Mouse (Mus musculus) embryonic facial prominence, embryonic 13.5 days (tissue): ENCODE data around the gene Kdm1a. TPM values are rescaled to one million over a fixed set of nuclear protein-coding genes. Genes with fewer than 3 reads are reported as not detected.

Experiments
- ATAC-seq: fragments of 200-750 bp; cut with Nextera tagmentation; 2 replicates; pipeline ENCODE4 v1.8.0; 2017; ENCODE audit warnings: low read depth; ENCODE audit not compliant: insufficient number of reproducible peaks, insufficient read depth, low FRiP score, low TSS enrichment
- H3K27ac ChIP-seq: fragments of 300-500 bp; sonication (generic); 2 replicates; pipeline ENCODE4 v1.5.1; 2015; ENCODE audit warnings: moderate library complexity, mild to moderate bottlenecking, inconsistent platforms
- H3K27me3 ChIP-seq: fragments of 300-500 bp; sonication (generic); 2 replicates; pipeline ENCODE4 v1.6.1; 2015; ENCODE audit warnings: mild to moderate bottlenecking, inconsistent platforms
- H3K36me3 ChIP-seq: fragments of 300-500 bp; sonication (generic); 2 replicates; pipeline ENCODE4 v1.6.1; 2015; ENCODE audit warnings: mild to moderate bottlenecking, inconsistent platforms
- H3K4me1 ChIP-seq: fragments of 300-500 bp; sonication (generic); 2 replicates; pipeline ENCODE4 v1.6.1; 2015; ENCODE audit warnings: inconsistent platforms
- H3K4me2 ChIP-seq: fragments of 300-500 bp; sonication (generic); 2 replicates; pipeline ENCODE4 v1.6.1; 2015; ENCODE audit warnings: moderate library complexity, mild to moderate bottlenecking, inconsistent platforms
- H3K4me3 ChIP-seq: fragments of 300-500 bp; sonication (generic); 2 replicates; pipeline ENCODE4 v1.5.1; 2015; ENCODE audit warnings: mild to moderate bottlenecking, inconsistent platforms
- H3K9ac ChIP-seq: fragments of 300-500 bp; sonication (generic); 2 replicates; pipeline ENCODE4 v1.6.1; 2015; ENCODE audit warnings: mild to moderate bottlenecking, inconsistent platforms
- H3K9me3 ChIP-seq: fragments of 300-500 bp; sonication (generic); 2 replicates; pipeline ENCODE4 v1.6.1; 2016; ENCODE audit warnings: inconsistent platforms
- WGBS: fragments of 180-500 bp; shearing (Covaris S2); methylation state at CpG from one replicate; pipeline ENCODE4 v1.1.7; 2015; ENCODE audit warnings: mixed read lengths; 5-methylcytosine and 5-hydroxymethylcytosine counted together
- polyA plus RNA-seq: library from polyadenylated mRNA; unstranded; fragments of >200 nt; fragmentation: Nextera tagmentation; extraction: Ambion mirVana; gene quantifications from 2 replicates; pipeline ENCODE4 v1.2.1, GENCODE M21; 2015

Kdm1a gene
- 48.4 and 49.2 TPM in 2 replicates for polyA plus RNA-seq

DNA sequence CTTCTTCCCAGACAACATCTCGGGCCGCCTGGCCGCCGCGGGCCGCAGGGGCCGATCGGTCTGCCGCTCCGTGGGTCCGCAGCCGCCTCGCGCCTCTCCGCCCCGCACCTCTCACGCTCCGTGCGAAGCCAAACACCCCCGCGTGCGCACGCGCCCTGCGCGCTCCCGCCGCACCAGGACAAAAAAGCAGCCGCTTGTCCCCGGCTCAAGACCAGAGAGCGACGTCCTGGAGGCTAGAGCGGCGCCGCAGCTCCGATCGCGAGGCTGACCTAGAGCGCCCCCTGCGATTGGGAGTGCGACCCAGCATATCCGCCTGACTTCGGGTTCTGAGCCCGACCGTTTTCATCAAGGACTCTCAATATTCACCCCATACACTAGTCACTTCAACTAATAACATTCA lies at the start of gene Kdm1a:
Kdm1a (minus strand) TSS at position 156 of the 400 bp plus-strand sequence.
- 0 out of 2 replicates have a peak, but pooled peaks cover 6% of the 10 kb centered on the region for H3K36me3 ChIP-seq
- H3K9me3 ChIP-seq: no peaks in the 10 kb centered on the region
- peak within 1 kb of the TSS; percentile 99 for H3K9ac ChIP-seq
- peak within 1 kb of the TSS; percentile 91 for H3K27ac ChIP-seq
- peak within 1 kb of the TSS; percentile 89 for H3K4me3 ChIP-seq
- ATAC-seq: peak; percentile 82
- H3K4me2 ChIP-seq: peak within 1 kb of the TSS; percentile 64
- no peaks in the 10 kb centered on the region for H3K27me3 ChIP-seq
- WGBS: 0% methylated on average over 39 of the region's 45 CpGs
- peaks cover 18% of the 10 kb centered on the region for H3K4me1 ChIP-seq

DNA sequence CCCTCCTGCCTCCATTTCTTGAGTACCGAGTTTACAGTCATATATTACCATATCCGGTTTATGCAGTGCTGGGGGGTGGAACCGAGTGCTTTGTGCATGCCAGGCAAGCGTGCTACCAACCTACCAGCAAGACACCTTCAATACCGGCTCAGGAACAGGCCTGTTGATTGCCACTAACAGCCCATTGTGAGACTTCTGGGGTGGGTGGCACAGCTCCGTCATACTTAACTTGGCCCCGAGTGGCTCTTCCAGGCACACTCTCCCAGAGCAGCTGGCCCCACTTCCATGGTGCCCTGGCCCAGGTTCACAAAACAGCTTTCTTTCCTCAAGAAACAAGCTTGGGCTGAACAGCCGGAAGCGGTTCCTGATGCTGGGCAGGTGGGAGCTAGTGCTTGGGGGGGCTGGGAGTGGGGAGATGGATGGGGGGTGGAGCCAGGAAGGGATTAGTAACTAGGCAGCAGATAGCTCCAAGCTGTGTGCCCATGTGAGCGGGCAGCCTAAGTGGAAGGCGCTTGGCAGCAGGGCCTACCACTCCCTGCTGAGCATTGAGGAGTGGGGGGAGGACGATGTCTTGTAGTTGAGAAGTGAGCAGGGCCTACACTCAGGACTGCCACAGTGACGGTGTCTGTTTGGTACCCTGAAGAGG lies 49.5 kb upstream of the Kdm1a start:
- Histone ChIP-seq H3K36me3 (peaks cover 38% of the 10 kb centered on the region), H3K27me3 (no peaks in the 10 kb centered on the region), H3K9me3 (0 out of 2 replicates have a peak, but pooled peaks cover 1% of the 10 kb centered on the region), H3K4me1 (peaks cover 33% of the 10 kb centered on the region), H3K4me2 (no peak overlapping the region), H3K4me3 (no peak overlapping the region), H3K9ac (no peak overlapping the region), H3K27ac (0 out of 2 replicates have a peak overlapping the region, but pooled peaks have one; percentile 33)
- no peak for ATAC-seq
- 72% methylated on average over 13 of the region's 13 CpGs for WGBS

DNA sequence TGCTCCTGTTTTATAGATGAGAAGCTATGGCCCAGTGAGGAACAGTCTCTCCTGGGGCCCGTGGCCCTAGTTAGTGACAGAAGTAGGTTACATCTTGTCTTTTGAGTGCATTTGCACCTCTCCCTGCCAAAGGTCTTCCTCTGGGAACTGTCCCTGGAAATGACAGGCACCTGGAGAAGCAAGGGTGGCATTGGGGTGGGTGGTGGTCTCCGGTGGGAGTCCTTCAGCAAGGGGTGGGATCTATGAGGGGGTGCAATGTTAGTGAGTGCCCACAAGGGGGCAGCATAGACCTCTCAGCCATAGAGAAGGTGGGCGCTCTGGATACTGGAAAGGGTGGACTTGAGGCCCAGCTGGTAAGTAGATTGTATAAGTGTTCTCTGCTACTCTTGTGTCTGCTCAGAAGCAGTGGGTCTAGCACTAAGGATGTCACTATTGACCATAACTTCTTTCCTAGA lies 48.9 kb upstream of the Kdm1a start:
- Histone ChIP-seq H3K36me3 (peaks cover 32% of the 10 kb centered on the region), H3K9me3 (0 out of 2 replicates have a peak, but pooled peaks cover 7% of the 10 kb centered on the region), H3K27me3 (no peaks in the 10 kb centered on the region), H3K27ac (no peak overlapping the region), H3K4me2 (no peak overlapping the region), H3K4me3 (no peak overlapping the region), H3K4me1 (peaks cover 33% of the 10 kb centered on the region), H3K9ac (no peak overlapping the region)
- 64% methylated on average over 3 of the region's 3 CpGs for WGBS
- ATAC-seq: no peak

DNA sequence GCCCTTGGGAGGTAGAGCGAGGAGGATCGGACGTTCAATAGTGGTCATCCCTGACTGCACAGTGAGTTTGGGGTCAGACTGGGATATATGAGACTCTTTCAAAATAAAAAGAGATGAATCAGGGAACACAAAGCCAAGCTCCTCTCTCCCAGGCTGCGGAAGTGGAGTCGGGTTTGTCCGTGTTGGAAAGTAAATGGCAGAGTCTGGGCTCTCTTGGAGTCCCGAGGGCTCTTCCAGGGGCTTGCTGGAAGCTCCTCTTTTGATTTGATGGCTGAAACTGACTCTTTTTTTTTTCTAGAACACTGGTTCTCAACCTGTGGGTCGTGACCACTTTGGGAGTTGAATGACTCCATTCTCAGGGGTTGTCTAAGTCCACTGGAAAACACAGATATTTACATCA lies 47.7 kb upstream of the Kdm1a start:
- no peak overlapping the region for H3K9ac ChIP-seq
- peak overlapping the region; percentile 57 for H3K4me2 ChIP-seq
- peak overlapping the region; percentile 76; the same call in 1 of the 2 replicates for H3K27ac ChIP-seq
- H3K4me1 ChIP-seq: peaks cover 33% of the 10 kb centered on the region
- H3K4me3 ChIP-seq: no peak overlapping the region
- no peak for ATAC-seq
- 0 out of 2 replicates have a peak, but pooled peaks cover 7% of the 10 kb centered on the region for H3K9me3 ChIP-seq
- no peaks in the 10 kb centered on the region for H3K27me3 ChIP-seq
- H3K36me3 ChIP-seq: peaks cover 20% of the 10 kb centered on the region
- WGBS: 74% methylated on average over 8 of the region's 8 CpGs

DNA sequence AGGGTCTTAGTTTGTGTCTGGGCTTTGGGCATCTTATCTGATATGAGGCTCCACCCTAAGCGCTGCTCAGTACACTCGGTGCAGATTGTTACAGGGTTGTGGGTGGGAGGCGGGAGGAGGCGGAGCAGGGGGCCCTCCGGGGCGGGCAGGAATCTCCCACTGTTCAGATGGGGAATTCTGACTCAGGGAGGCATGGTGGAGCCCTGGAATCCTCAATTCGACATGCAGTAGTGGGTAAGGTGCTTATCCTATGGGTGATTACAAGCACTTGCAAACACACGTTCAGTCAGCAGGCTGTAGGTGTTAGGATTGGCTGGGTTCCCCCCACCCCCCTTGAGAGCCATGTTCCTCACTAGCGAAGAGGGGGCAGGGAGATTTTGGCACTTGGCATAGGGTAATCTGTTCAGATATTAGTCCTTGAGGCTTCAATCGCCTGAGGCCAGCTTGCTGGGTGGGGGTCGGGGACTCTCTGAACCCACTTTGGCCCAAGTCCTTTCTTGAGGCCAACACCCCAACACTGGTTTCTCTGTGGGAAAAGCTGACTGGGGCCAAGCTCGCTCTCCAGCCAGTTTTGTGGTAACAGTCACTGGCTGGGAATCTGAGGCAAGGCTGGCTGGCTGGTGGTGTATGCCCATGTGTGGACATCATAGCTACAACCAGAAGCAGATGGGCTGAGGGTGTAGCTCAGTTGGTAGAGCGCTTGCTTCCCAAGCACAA lies 47.1 kb upstream of the Kdm1a start:
- ATAC-seq: peak; percentile 63; the same call in 1 of the 2 replicates
- Histone ChIP-seq H3K4me1 (peaks cover 33% of the 10 kb centered on the region), H3K27ac (peak overlapping the region; percentile 76), H3K9ac (peak overlapping the region; percentile 46), H3K4me2 (peak overlapping the region; percentile 57), H3K9me3 (0 out of 2 replicates have a peak, but pooled peaks cover 7% of the 10 kb centered on the region), H3K4me3 (peak overlapping the region; percentile 28), H3K36me3 (peaks cover 14% of the 10 kb centered on the region), H3K27me3 (no peaks in the 10 kb centered on the region)
- 28% methylated on average over 13 of the region's 13 CpGs for WGBS

DNA sequence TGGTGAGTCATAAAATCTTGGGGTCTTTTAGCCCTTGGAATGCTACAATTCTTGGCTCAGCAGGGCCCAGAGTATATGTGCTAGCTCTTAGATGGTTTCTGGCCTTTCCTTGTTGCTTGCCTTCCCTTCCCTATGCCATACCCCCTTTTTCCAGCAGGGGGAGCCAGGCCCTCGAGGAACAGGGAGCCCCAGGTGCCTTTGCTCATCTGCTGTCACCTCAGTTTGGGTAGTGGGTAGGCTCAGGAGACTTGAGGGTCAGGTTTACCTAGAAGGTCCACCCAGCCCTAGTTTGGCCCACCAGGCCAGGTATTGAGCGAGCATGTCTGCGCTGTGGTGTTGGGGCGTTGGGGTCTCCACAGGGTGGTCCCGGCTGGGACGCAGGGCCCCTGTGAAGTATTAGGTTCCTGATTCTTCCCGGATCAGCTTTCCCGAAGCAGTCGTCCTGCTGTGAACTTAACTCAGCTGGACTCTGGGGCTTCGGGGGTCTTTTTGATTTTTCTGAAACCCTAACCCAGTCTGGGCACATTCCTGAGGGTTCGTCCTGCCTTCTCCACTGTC lies 46.5 kb upstream of the Kdm1a start:
- Histone ChIP-seq H3K4me3 (peak overlapping the region; percentile 28), H3K9me3 (0 out of 2 replicates have a peak, but pooled peaks cover 7% of the 10 kb centered on the region), H3K4me1 (peaks cover 33% of the 10 kb centered on the region), H3K4me2 (peak overlapping the region; percentile 57), H3K36me3 (peaks cover 12% of the 10 kb centered on the region; the same call in 1 of the 2 replicates), H3K27ac (peak overlapping the region; percentile 76), H3K9ac (peak overlapping the region; percentile 46), H3K27me3 (no peaks in the 10 kb centered on the region)
- 5% methylated on average over 11 of the region's 11 CpGs for WGBS
- ATAC-seq: peak; percentile 49; the same call in 1 of the 2 replicates

DNA sequence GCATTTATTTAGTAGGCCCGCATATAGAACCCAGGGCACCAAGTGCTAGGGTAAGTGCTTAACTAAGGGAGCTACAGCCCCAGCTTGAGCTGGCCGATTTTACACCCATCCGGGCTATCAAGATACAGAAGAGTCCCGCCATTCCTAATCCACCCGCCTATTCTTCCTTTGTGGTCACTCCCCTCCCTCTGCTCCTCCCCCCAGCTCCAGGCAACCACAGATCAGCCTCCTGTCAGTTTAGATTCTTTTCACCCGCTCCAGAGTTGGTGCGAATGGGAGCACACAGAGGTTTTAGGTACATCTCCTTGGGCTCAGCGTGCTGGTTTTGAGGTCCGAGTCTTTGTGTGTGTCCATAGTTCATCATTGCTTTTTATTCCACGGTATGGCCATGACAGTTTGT lies 36.4 kb upstream of the Kdm1a start:
- Histone ChIP-seq H3K4me3 (no peak overlapping the region), H3K36me3 (no peaks in the 10 kb centered on the region), H3K27ac (no peak overlapping the region), H3K9me3 (no peaks in the 10 kb centered on the region), H3K27me3 (peaks cover 46% of the 10 kb centered on the region), H3K9ac (no peak overlapping the region), H3K4me1 (peaks cover 24% of the 10 kb centered on the region), H3K4me2 (peak overlapping the region; percentile 11; the same call in 1 of the 2 replicates)
- ATAC-seq: no peak
- WGBS: 6% methylated on average over 10 of the region's 10 CpGs

DNA sequence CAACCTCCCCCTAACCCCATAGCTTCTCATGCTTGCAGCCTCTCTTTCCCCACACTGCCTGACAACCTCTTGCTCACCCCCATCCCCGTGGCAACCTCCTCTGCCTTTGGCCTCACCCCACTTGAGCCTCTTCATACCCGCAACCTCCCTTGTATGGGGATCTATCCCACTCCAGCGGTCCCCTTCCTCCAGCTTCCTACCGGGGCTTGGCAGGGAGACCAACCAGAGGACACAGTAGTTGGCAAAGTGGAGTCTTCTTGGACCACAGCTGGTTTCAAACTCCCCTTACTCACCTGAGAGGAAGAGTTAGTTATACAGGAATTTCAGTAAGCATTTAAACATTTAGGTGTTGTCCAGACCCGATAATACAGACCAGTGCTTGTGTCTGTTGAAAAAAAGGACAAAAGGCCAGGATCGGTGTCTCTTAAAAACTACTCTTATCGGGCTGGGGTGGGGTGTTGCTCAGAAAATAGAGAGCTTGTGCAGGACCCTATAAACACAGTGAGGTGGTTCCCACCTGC lies 35.8 kb upstream of the Kdm1a start:
- Histone ChIP-seq H3K36me3 (no peaks in the 10 kb centered on the region), H3K27me3 (peaks cover 46% of the 10 kb centered on the region), H3K4me1 (peaks cover 24% of the 10 kb centered on the region), H3K9me3 (no peaks in the 10 kb centered on the region), H3K4me2 (peak overlapping the region; percentile 80), H3K27ac (no peak overlapping the region), H3K4me3 (peak overlapping the region; percentile 54), H3K9ac (no peak overlapping the region)
- ATAC-seq: no peak
- WGBS: 32% methylated on average over 7 of the region's 7 CpGs

DNA sequence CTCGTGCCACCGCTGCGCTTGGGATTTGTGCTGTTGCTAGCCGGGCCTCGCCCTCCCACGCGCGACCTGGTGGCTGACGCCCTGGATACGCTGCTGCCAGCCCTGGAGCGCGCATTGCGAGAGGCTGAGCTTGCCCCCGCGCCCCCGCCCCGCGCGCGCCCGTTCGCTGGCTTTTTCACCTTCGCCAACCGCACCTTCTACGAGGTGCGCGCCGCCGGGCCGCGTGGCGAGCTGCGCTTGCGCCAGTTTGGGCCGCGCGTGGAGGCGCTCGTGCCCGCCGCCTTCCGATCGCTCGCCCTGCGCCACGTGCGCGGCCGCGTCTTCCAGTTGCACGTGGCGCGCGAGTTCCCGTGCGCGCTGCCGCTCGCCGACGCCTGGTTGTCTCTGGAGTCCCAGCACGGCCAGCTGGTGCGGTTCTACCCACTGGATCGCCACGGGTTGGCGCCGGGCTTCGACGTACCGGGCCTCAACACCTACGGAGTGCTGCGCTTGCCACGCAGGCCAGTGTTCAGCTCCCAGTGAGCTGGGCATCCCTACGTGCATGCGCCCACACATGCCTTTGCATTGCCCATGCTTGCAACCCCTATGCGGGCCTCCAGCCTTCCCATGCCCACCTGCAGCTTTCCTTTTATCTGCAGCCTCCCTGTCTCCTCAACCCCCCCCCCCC lies 35.2 kb upstream of the Kdm1a start:
- WGBS: 2% methylated on average over 76 of the region's 76 CpGs
- peak overlapping the region; percentile 75 for H3K9ac ChIP-seq
- H3K4me3 ChIP-seq: peak overlapping the region; percentile 54
- no peak overlapping the region for H3K27ac ChIP-seq
- peaks cover 46% of the 10 kb centered on the region for H3K27me3 ChIP-seq
- no peaks in the 10 kb centered on the region for H3K36me3 ChIP-seq
- no peaks in the 10 kb centered on the region for H3K9me3 ChIP-seq
- H3K4me2 ChIP-seq: peak overlapping the region; percentile 80
- H3K4me1 ChIP-seq: peaks cover 24% of the 10 kb centered on the region
- peak; percentile 43; the same call in 1 of the 2 replicates for ATAC-seq

DNA sequence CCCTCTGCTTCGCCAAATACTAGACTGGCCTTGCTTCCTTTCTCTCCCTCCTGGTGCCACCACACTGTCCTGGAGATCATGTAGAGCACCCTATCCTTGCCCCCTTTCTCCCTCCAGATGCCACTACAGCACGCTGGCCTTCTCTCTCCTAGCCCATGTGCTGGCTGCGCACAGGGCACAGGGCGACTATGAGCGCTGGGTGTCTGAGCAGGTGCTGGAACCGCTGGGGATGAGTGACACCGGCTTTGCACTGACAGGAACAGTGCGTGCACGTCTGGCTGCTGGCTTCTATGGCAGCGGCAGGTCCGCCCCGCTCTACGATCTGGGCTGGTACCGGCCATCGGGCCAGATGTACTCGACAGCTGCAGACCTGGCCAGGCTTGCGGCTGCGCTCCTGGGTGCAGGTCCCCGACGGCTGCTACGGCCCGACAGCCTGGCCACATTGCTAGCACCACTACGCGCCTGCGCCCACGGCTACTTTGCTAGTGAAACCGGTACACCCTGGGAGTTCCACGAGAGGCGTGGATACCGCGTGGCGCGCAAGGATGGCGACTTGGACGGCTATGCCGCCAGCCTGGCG lies 34.5 kb upstream of the Kdm1a start:
- ATAC-seq: no peak
- Histone ChIP-seq H3K4me3 (peak overlapping the region; percentile 54), H3K9me3 (no peaks in the 10 kb centered on the region), H3K4me2 (peak overlapping the region; percentile 80), H3K36me3 (no peaks in the 10 kb centered on the region), H3K27ac (no peak overlapping the region), H3K9ac (peak overlapping the region; percentile 75), H3K27me3 (peaks cover 46% of the 10 kb centered on the region), H3K4me1 (peaks cover 24% of the 10 kb centered on the region)
- WGBS: 18% methylated on average over 37 of the region's 37 CpGs
